ENCODE assay signal across 8 mouse cellular contexts in genomic region chr12:40037876-40038463, GRCm38 (mm10). TPM values are rescaled to one million over a fixed set of nuclear protein-coding genes. Genes with fewer than 3 reads are reported as not detected.
DNase-seq lines count a peak whose midpoint lies in the region; ATAC-seq lines count a peak whose summit lies in the region.

Gene Arl4a (minus strand): TSS chr12:40038025.

- no peaks in the 10 kb centered on the region; the same call in 1 of the 2 replicates for H3K4me1 ChIP-seq in forebrain, embryonic 11.5 days (replicated peaks; ENCODE audit: control insufficient read depth, insufficient read depth, low read length)
- H3K4me1 ChIP-seq in heart, embryonic 15.5 days (replicated peaks): peaks cover 5% of the 10 kb centered on the region
- H3K4me1 ChIP-seq in liver, embryonic 13.5 days (replicated peaks): peaks cover 25% of the 10 kb centered on the region
- peaks cover 6% of the 10 kb centered on the region; the same call in 1 of the 2 replicates for H3K4me1 ChIP-seq in stomach, embryonic 14.5 days (ENCODE audit: control insufficient read depth, insufficient read depth, low read length)

- no peaks in the 10 kb centered on the region for H3K36me3 ChIP-seq in forebrain, embryonic 11.5 days (ENCODE audit: control insufficient read depth, insufficient read depth, low read length)
- no peaks in the 10 kb centered on the region for H3K36me3 ChIP-seq in heart, embryonic 15.5 days
- H3K36me3 ChIP-seq in liver, embryonic 13.5 days: peaks cover 16% of the 10 kb centered on the region; the same call in 1 of the 2 replicates
- H3K36me3 ChIP-seq in stomach, embryonic 14.5 days (ENCODE audit: control insufficient read depth, insufficient read depth, low read length): no peaks in the 10 kb centered on the region

- peak; percentile 90 for ATAC-seq in forebrain, embryonic 11.5 days (replicated peaks; ENCODE audit: low FRiP score)
- ATAC-seq in heart, embryonic 15.5 days (replicated peaks; ENCODE audit: insufficient number of reproducible peaks, insufficient read depth, low FRiP score, low read depth): peak; percentile 91
- ATAC-seq in liver, embryonic 13.5 days (ENCODE audit: low read depth): peak; percentile 83
- ATAC-seq in stomach, embryonic 14.5 days (ENCODE audit: insufficient number of reproducible peaks, insufficient read depth, low FRiP score, low read depth): peak; percentile 88

- H3K27ac ChIP-seq in forebrain, embryonic 11.5 days (ENCODE audit: low read depth, low read length): peak within 1 kb of the TSS; percentile 68
- H3K27ac ChIP-seq in heart, embryonic 15.5 days: peak within 1 kb of the TSS; percentile 97
- peak within 1 kb of the TSS; percentile 99 for H3K27ac ChIP-seq in liver, embryonic 13.5 days
- peak within 1 kb of the TSS; percentile 89 for H3K27ac ChIP-seq in stomach, embryonic 14.5 days (ENCODE audit: low read length)

- peak within 1 kb of the TSS; percentile 73 for H3K4me2 ChIP-seq in forebrain, embryonic 11.5 days (ENCODE audit: low read depth, low read length, severe bottlenecking)
- H3K4me2 ChIP-seq in heart, embryonic 15.5 days: peak within 1 kb of the TSS; percentile 77
- peak within 1 kb of the TSS; percentile 91 for H3K4me2 ChIP-seq in liver, embryonic 13.5 days
- peak within 1 kb of the TSS; percentile 59 for H3K4me2 ChIP-seq in stomach, embryonic 14.5 days (replicated peaks; ENCODE audit: low read depth, low read length)

- H3K9me3 ChIP-seq in forebrain, embryonic 11.5 days (ENCODE audit: control insufficient read depth, low read length): no peaks in the 10 kb centered on the region
- H3K9me3 ChIP-seq in heart, embryonic 15.5 days (replicated peaks): no peaks in the 10 kb centered on the region
- no peaks in the 10 kb centered on the region for H3K9me3 ChIP-seq in liver, embryonic 13.5 days (replicated peaks)
- H3K9me3 ChIP-seq in stomach, embryonic 14.5 days (ENCODE audit: control insufficient read depth, low read depth, low read length): no peaks in the 10 kb centered on the region

- H3K27me3 ChIP-seq in forebrain, embryonic 11.5 days (ENCODE audit: control insufficient read depth, insufficient read depth, low read length): no peaks in the 10 kb centered on the region
- H3K27me3 ChIP-seq in heart, embryonic 15.5 days: no peaks in the 10 kb centered on the region
- no peaks in the 10 kb centered on the region for H3K27me3 ChIP-seq in liver, embryonic 13.5 days
- H3K27me3 ChIP-seq in stomach, embryonic 14.5 days (ENCODE audit: control insufficient read depth, insufficient read depth, low read length): no peaks in the 10 kb centered on the region

- peak within 1 kb of the TSS; percentile 63 for H3K4me3 ChIP-seq in forebrain, embryonic 11.5 days (ENCODE audit: low read depth, low read length)
- peak within 1 kb of the TSS; percentile 97 for H3K4me3 ChIP-seq in heart, embryonic 15.5 days
- H3K4me3 ChIP-seq in liver, embryonic 13.5 days (replicated peaks): peak within 1 kb of the TSS; percentile 94
- H3K4me3 ChIP-seq in stomach, embryonic 14.5 days (ENCODE audit: low read depth, low read length): peak within 1 kb of the TSS; percentile 71

- peak; percentile 90 to 91 for DNase-seq in CD8-positive naive resting alpha-beta T cell, adult 2 months (ENCODE audit: low read depth in 2 of 2, low spot score in 2 of 2)
- peak; percentile 85 for DNase-seq in c-Kit-positive CD71-negative TER-119-negative erythroid progenitor cells, embryonic 14.5 days (ENCODE audit: low read depth)
- DNase-seq in forebrain, embryonic 11.5 days (ENCODE audit: low spot score): peak; percentile 94
- peak; percentile 95 for DNase-seq in kidney, postnatal 14 days
- peak; percentile 93 for DNase-seq in liver, embryonic 13.5 days
- peak; percentile 87 to 92 for DNase-seq in natural killer cell, adult 2 months (ENCODE audit: low spot score in 2 of 2)

- under 1% methylated on average over 65 of the region's 68 CpGs for WGBS in forebrain, embryonic 11.5 days
- under 1% methylated on average over 56 of the region's 68 CpGs for WGBS in heart, embryonic 15.5 days
- WGBS in liver, embryonic 13.5 days (ENCODE audit: insufficient replicate concordance): under 1% methylated on average over 58 of the region's 68 CpGs
- WGBS in stomach, embryonic 14.5 days: under 1% methylated on average over 42 of the region's 68 CpGs

- peak within 1 kb of the TSS; percentile 76 for H3K9ac ChIP-seq in forebrain, embryonic 11.5 days (ENCODE audit: low read length)
- peak within 1 kb of the TSS; percentile 92 for H3K9ac ChIP-seq in heart, embryonic 15.5 days
- peak within 1 kb of the TSS; percentile 99 for H3K9ac ChIP-seq in liver, embryonic 13.5 days
- H3K9ac ChIP-seq in stomach, embryonic 14.5 days (replicated peaks; ENCODE audit: low read depth, low read length): peak within 1 kb of the TSS; percentile 64

RNA-seq across cellular contexts. Expression of gene Arl4a, which starts in this region (rescaled TPM):
- 55.1 and 63.8 TPM in 2 replicates for polyA plus RNA-seq in forebrain, embryonic 11.5 days (2014; fragmentation: Nextera tagmentation; extraction: Ambion mirVana)
- 33.8 and 36.3 TPM in 2 replicates for polyA plus RNA-seq in heart, embryonic 15.5 days (2015; fragmentation: Nextera tagmentation; extraction: Ambion mirVana)
- polyA plus RNA-seq in liver, embryonic 13.5 days (2015; fragmentation: Nextera tagmentation; extraction: Ambion mirVana): 90.0 and 92.8 TPM in 2 replicates
- 45.3 and 46.0 TPM in 2 replicates for polyA plus RNA-seq in stomach, embryonic 14.5 days (2014; fragmentation: Nextera tagmentation; extraction: Ambion mirVana)

Comparison
In these comparisons a context has a peak if more than half of its experiments do, and no peak if none do; other contexts are left out.
1. Peak in every context shown above with its lines: DNase-seq, ATAC-seq, H3K4me3 ChIP-seq and H3K27ac ChIP-seq.